Mouse (Mus musculus) ovary, postnatal 14 days (tissue): ENCODE results near the gene Serpina9.
"Not testable (repeated sequence)": the region's sequence is repeated elsewhere in the genome, so short reads cannot be mapped to it uniquely, and the experiment has no call there.

Source experiments
- DNase-seq: peaks from one replicate; pipeline ENCODE4 v3.0.0; 2022; ENCODE audit warnings: low spot score

Serpina9 gene

DNA sequence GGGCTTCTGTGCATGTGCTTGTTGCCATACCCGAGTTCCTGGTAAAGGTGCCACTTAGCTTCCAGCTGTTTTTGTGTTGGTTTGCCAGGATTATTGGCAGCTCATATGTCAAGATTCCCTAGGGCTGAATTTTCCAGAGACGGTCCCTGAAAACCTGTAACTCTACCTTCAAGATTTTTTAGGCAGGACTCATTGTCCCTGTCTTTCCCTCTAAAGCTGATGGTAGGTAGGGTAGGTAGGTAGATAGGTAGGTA lies 24.1 kb downstream of the Serpina9 start:
- DNase-seq = no peak

DNA sequence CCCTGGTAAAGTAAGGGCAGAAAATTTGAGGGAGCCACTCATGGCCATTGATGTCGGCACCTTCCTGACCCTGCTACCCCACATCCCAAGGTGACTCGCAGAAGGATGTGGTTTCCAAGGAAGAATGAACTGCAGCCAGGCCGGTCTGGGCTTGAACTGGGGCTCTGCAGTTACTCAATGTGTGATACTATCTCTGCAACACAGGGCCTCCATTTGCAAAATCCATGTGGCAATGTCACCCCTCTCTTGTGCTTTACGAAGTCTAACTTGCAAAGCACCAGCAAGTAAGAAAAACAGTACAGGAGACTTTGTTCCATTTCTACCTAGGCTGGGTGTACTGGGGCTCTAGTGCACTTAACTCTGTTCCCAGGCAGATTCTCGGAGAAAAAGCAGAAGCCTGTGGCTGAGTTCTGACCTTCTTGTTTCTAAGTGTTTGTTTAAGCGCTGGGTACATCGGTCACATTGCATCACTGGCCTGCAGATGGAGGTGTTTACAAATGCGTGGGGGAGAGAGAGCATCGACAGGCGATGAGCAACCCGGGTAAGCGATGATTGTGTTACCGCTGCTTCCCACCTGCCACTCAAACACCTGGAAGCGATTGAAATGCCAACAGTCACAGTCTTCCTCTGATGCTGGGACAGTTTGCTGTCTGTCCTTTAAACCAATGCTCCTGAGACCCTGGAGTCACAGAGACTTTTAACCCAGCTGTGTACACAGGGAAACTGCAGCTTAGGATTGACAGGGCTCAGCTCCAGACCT lies 24.6 kb downstream of the Serpina9 start:
- no peak for DNase-seq

DNA sequence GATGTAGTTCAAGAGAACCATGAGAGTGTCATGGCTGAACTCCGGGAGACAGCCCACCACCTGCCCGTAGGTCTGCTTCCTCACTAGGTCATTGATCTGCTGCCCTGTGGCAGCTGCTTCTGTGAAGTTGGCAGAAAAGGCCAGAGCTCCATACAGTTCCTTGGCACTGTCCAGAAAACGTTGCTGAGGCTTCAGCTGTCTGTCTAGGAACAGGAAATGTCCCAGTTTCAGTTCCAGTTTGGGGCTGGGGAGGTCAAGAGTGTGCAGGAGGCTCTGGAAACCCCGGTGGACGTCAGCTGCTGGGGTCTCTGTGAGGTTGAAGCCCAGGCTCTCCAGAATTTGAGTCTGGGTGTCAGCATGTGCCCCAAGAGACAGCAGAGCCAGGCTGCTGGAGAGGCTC lies 27.7 kb downstream of the Serpina9 start:
- no peak for DNase-seq

DNA sequence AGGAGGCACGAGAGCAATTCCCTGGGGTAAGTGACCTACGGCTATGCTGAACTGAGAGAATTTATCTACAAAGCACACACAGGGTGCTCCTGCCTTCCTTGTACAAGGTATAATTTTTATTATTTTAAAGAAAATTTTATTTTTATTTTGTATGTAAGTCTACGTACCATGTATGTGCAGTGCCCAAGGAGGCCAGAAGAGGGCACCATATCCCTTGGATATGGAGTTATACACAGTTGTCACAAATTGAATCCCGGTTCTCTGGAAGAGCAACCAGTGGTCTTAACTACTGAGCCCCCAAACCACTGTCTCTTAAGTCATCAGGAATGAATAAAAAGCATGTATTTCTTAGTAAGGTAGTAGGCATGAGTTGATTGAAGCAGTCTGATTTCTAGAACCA lies 28.6 kb downstream of the Serpina9 start:
- peak; percentile 49 for DNase-seq

DNA sequence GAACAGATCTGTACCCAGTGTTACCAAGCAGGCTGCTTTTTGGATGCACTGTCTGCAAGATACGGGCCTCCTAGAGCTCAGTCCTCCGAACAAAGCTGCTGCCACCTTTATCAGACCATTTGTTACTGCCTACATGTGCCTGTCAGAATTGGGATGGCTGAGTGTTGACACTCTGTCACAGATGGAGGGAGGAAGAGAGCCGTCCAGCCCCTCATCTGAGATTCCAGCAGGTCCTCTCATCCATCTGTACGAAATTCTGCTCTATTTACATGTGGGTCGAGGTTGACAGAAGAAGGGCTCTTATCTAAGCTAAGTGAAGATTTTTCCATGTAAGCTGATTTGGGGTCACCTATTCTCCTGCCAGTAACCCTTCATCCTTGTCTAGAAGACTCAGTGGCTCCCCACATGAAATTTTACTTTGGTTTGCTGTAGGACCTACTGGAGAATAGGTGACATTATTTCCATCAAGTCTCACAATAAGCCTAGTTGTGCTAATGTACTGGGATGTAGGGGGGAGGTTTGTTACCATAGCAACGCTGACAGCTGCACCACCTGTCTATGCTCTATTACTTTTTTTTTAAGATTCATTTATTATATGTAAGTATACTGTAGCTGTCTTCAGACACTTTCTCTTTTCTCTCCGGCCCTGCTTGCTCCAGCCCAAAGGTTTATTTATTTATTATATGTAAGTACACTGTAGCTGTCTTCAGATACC lies 31.8 kb downstream of the Serpina9 start:
- DNase-seq = no peak

DNA sequence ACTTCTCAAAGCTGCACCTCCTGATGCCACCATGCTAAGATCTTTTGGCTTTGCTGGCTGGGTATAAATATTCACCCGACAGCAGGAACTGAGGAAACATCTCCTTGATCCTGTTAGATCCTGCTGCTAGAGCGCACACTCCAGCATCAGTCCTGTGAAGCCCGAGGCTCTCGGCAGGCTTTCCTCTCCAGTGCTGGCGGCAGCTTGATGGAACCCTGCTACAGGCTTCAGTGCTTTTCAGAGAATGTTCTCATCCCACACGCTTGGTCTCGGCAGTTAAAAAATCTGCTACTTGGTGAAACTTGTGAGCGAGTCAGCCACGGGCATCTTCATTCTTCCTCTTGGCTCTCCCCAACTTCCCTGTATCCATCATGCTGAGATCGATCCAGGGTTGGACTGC lies 35.3 kb downstream of the Serpina9 start:
- no peak for DNase-seq

DNA sequence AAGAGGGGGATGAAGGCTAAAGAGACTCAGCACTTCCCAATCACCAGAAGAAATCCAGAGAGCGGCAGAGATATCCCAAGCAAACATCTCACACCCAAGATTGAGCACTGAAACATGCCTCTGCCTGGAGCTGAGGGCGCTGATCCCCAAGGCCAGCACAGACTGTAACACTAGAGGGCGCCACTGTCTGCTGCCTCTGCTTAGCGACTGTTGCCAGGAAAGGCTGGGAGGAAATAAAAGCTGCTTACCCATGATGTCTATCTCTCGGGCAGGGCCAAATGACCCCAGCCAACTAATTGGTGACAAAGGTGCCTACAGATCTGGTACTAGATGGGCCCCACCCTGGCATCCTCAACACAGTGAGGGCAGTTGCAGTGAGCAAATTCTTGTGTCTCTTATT lies 35.7 kb downstream of the Serpina9 start:
- peak; percentile 26 for DNase-seq

DNA sequence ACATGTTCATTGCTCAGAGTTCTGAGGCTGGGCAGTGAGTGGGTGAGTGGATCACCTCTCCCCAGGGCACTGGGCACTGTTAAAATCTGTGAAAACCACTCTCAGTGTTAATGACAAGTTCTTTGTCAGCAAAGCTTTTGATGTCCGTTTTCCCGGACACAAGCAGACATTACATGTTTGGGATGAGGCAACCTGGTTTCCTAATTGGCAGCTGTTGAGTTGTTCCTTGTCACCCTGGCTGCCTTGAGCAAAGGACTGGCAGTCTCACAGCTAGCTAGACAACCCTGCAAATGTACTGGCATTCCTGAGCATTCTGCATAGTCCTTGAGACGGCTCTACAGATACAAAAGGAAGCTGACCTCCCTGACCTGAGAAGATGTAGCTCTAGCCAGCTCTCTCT lies 36.5 kb downstream of the Serpina9 start:
- no peak for DNase-seq

DNA sequence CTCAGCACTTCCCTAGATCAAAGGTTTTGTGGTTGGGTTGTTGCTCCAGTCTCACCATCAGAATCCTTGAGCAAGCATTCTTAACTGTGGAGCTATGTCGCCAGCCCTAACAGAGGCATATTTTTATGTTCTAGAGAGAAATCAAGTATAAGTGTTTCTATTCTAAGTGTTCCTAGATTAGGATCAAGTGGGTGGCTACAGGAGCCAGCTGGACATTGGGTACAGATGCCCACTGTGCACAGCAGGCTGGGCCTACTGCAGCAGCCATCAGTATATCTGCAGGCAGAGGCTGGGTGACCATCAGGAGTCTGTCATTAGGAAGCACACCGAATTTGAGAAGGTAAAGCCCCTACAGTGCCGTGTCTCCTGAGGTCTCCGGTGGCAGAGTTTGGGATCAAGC lies 42.5 kb downstream of the Serpina9 start:
- DNase-seq = no peak

DNA sequence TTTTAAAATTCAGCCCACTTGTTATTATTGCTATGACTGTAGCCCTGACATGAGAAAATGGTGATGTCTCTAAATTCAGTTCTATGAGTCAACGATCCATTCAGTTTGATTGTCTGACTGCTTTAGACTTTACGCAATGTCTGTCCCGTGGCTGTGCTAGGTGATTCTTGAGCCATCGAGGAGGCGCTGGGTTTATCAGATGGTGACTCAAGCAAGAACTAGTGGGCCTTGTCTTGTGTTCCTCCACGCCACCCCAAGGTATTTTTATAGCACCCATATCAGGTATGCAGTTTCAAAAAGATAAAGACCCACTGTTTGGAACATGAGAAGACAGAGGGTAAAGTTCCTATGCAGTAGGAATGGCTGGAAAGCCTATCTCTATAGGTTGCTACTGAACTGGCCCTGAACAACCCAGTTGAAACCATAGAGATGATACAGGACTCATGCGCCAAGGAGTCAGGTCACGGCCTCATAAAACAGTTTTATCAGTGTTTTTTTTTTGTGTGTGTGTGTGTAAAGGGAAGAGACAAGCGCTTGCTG lies 43.9 kb downstream of the Serpina9 start:
- DNase-seq = no peak

DNA sequence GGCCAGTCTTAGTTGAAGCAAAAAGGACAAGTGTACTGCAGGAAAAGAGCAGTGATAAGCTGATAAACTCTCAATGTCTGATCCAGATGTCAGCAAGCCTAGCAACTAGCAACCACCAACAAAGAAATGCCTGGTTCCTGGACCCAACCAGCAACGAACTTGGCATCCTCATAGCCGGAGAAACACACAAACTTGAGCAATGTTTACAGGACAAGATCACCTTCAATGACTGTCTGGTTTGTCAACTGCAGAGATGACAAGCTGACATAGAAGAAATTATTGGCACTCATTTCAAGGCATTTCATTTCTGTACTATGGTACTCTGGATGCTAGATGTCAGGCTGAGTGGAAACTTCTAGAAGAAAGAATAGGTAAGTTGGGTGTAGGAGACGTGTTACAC lies 46.8 kb downstream of the Serpina9 start:
- DNase-seq = no peak

DNA sequence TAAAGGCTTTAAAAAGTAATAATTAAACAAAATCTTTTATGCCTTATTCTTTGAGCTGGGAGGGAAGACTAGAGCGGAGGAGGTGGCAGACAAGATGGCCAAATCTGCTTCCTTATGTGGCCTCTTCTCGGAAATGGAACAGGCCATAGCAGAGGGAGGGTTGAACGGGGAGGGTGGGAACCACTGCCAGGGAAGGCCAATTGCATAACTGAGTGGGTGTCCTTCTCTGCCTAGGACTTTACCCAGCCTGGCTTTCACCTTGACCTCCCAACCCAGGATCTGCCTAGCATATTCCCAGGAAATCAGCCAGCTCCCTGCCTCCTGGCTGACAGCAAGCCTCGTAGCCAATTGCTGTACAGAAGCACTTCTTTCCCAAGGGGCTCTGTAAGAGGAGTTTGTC lies 50.3 kb downstream of the Serpina9 start:
- no peak for DNase-seq

DNA sequence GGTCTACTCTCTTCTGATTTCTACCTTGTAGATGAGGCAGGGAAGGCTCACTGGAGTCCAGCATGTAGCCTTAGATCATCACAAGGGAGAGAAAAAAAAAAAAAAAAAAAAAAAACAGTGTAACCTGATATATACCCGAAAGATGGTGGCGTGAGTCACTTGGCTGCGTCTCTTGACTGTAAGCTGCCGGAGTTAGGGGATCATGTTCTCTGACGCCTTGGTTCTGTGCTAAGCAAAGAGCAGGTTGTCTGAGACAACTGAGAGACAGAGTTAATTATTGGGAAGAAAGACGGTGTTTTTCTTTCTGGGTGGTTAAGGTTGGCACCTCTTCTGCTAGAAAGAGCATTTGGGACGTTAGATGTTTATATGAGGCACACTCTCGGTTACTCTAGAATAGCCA lies 50.7 kb downstream of the Serpina9 start:
- no peak for DNase-seq

DNA sequence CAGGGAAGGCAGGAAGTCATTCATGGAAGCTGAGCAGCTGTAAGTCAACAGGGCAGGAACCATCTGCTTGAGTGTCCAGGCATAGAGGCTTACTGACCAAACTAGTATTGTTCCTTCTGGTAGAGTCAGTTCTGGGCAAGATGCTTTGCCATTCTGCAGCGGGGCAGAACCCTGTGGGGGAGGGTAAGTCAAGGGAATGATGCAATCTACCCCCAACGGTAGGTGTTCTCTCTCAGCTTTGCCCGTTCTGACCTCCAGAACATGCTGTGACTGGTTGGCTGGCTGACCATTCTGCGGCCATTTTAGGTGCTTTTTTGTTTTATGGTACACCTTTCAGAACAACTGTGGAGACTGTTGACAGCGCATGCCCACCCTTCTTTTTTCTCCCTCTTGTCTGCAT lies 51.2 kb downstream of the Serpina9 start:
- DNase-seq = no peak

DNA sequence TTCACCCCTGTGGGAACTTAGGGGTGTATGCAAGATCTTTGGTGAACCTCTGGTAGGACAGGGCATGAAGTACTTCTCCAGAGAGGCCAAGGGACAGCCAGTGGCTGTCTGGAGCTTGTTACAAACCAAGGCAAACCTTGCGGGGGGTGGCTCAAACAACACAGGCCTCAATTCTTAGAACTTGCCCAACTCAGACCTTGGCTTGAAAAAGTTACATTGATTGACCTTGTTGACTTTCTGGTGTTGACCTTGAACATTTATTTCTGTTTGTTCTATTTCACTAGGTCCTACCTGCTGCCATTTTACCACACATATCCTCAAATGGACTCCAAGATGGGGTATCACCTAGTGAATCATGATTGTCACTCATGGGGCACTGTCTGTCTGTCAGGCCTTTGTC lies 51.8 kb downstream of the Serpina9 start:
- no peak for DNase-seq

DNA sequence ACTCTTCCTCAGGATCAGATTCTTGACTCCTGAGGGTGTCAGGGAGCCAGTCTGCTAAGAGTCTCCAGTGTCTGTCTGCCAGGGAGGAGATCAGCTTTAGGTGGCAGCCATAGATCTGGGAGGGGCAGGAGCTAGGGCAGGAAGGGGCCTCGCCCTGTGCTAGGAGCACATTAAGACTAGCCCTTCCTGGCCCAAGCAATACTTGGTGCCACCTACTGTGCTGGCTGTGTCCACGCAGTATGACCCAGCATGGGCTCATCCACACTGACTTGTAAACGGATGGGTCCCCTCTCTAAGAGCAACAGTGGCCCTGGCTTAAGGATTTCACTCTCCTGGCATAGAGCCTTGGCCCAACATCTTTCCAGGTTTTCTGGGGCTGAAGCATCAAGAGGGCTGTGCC lies 54.8 kb downstream of the Serpina9 start, which contains the start of gene Serpina1e:
TSS of gene Serpina1e (minus strand) at position 178 of the 400 bp plus-strand sequence.
- no peak for DNase-seq

DNA sequence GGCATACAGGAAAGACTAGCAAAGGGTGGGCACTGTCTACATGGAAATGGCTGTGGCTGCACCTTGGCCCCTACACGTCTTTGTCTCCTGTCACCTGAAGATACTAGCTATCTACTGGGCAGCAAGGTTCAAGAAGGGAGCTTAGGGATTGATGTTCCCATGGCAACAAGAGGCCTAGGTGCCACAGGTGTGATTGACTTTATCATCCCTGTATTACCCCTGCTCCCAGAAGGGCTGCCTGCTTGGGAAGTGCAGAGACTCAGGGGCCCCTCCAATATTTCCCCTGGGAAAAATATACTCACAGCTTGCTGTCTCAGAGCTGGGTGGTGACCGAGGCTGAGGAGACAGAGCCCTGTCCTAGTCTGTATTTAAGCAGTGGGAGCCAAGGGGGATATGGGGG lies 57.0 kb downstream of the Serpina9 start:
- not testable (repeated sequence) for DNase-seq

DNA sequence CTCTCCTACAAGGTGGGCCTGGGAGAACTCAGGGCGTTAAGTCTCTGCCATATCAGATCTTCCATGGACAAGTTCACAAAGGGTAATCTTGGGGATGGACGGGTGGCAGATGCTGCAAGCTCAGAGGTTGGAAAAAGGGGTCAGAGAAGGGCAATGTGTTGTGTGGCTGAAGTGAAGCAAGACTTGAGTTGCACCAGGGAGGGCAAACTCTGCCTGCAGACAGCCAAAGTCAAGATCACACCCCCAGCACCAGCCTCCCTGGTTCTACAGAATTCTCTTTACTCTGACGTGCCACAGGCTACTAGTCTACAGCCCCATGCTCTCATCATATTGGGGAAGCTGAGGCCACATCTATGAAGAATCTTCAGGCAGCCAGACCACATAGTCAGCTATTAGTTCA lies 60.6 kb downstream of the Serpina9 start:
- DNase-seq = not testable (repeated sequence)

DNA sequence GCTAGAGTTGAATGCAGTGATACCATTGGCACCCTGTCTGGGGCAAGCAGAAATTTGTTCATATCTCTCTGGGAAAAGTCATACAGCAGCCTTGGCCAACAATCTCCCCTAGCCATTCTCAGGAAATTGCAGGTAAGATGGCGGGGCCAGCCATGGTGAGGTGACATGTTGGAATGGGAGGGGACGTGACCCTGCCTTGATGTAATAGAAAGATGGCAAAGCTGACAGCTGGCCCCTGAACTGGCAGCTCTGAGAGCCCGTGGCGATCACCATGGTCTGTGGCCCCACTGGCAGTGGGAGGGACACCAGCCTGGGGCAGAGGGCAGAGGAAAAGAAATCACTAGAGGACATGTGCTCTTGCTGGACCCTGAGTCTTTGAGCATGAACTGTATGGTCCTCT lies 67.3 kb downstream of the Serpina9 start:
- DNase-seq = no peak
